Mouse (Mus musculus): ENCODE results near the gene Msi2.

DNA sequence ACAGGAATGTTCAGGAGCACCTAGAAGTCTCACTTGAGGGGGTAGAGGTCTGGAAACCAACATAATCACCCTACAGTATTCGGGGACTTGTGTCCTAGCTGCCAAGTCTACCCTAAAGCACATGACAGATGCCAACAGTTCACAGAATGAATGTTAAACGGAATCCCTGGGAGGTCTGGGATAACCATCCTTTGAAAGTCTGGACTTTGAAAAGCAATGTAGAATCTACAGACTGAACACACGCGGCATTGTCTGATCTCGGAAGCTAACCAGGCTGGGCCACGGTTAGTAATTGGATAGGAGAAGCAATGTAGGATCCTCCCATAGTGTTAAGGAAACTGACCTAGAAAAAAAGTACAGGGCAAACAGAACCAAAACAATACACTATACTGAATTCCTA is 105.3 kb downstream of the Msi2 start:
- TF ChIP-seq CTCF (conservative IDR thresholded peaks at IDR 0.05; ENCODE audit: low read length) (no peak), NANOG (IDR thresholded peaks at IDR 0.05; ENCODE audit: borderline replicate concordance, low read length) (no peak), POU5F1 (IDR thresholded peaks at IDR 0.05; ENCODE audit: borderline replicate concordance, low read length) (no peak)

Measured in E14TG2a.4 (cell line).